Mouse (Mus musculus) midbrain, embryonic 14.5 days (tissue): Measurements from ENCODE around the gene Cnih1. TPM values are rescaled to one million over a fixed set of nuclear protein-coding genes. Genes with fewer than 3 reads are reported as not detected.

ENCODE experiments used
- ATAC-seq: fragments of 200-750 bp; cut with Nextera tagmentation; 2 replicates; pipeline ENCODE4 v1.8.0; 2017; ENCODE audit warnings: moderate number of reproducible peaks, moderate library complexity; ENCODE audit not compliant: low FRiP score, low TSS enrichment
- DNase-seq: peaks from one replicate; pipeline ENCODE4 v3.0.0-alpha.2; 2015
- H3K27ac ChIP-seq: fragments of 300-500 bp; sonication (generic); replicated peaks from 2 replicates; pipeline ENCODE4 v1.5.1; 2014; ENCODE audit warnings: mild to moderate bottlenecking, low read depth, low read length, moderate library complexity
- H3K27me3 ChIP-seq: fragments of 300-500 bp; sonication (generic); 2 replicates; pipeline ENCODE4 v1.6.1; 2014; ENCODE audit warnings: low read length, control low read depth, mixed read lengths; ENCODE audit not compliant: control insufficient read depth, insufficient read depth
- H3K36me3 ChIP-seq: fragments of 300-500 bp; sonication (generic); 2 replicates; pipeline ENCODE4 v1.6.1; 2014; ENCODE audit warnings: low read length, control low read depth; ENCODE audit not compliant: control insufficient read depth, insufficient read depth
- H3K4me1 ChIP-seq: fragments of 300-500 bp; sonication (generic); 2 replicates; pipeline ENCODE4 v1.6.1; 2014; ENCODE audit warnings: mild to moderate bottlenecking, antibody characterized with exemption, low read length, control low read depth; ENCODE audit not compliant: control insufficient read depth, insufficient read depth
- H3K4me2 ChIP-seq: fragments of 300-500 bp; sonication (generic); 2 replicates; pipeline ENCODE4 v1.6.1; 2014; ENCODE audit warnings: mild to moderate bottlenecking, low read length, moderate library complexity
- H3K4me3 ChIP-seq: fragments of 300-500 bp; sonication (generic); replicated peaks from 2 replicates; pipeline ENCODE4 v1.5.1; 2014; ENCODE audit warnings: low read depth, low read length
- H3K9ac ChIP-seq: fragments of 300-500 bp; sonication (generic); replicated peaks from 2 replicates; pipeline ENCODE4 v1.6.1; 2014; ENCODE audit warnings: mild to moderate bottlenecking, low read length, moderate library complexity
- H3K9me3 ChIP-seq: fragments of 300-500 bp; sonication (generic); 2 replicates; pipeline ENCODE4 v1.6.1; 2016; ENCODE audit warnings: low read length, control low read depth, mixed read lengths; ENCODE audit not compliant: control insufficient read depth
- WGBS: fragments of 180-500 bp; shearing (Covaris S2); extraction: QIAGEN DNeasy Blood & Tissue Kit; methylation state at CpG from one replicate; pipeline ENCODE4 v1.1.7; 2014; 5-methylcytosine and 5-hydroxymethylcytosine counted together
- polyA plus RNA-seq: library from polyadenylated mRNA; unstranded; fragments of >200 nt; fragmentation: Nextera tagmentation; extraction: Ambion mirVana; gene quantifications from 2 replicates; pipeline ENCODE4 v1.2.1, GENCODE M21; 2014

The Cnih1 gene
- 196 and 204 TPM in 2 replicates for polyA plus RNA-seq

DNA sequence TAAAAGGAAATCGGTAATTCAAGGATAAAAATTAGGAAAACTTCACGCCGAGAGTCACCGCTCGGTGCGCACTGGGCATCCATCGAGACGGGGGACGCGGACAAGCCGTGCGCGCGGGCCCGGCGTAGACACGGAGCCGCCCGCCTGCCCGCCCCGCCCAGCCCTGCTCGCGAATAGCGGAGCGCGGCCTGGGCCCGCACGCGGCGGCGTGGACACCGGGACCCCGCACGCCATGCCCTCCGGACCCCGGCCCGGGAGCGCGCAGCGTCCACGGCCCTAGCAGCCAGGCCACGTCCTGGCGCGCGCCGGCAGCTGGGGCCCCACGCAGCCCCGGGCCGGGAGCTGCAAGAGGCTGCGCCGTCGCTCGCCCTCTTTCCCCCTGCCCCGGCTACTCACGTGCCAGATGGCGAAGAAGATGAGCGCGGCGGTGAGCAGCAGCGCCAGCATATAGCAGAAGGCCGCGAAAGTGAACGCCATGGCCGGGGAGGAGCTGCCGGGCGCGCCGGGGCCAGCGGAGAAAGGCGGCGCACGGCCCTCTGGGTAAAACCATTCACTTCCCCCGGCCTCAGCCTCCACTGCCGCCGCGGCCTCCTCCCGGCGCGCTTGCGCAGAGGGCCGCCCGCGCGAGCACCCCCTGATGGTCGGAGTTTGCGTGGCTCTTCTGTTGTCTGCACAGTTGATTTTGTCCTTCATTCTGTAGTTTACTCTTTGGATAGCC, at the start of gene Cnih1:
TSS of gene Cnih1 (minus strand) at position 625 of the 718 bp plus-strand sequence.
- peak within 1 kb of the TSS; percentile 80 for H3K4me2 ChIP-seq
- WGBS, result under 1% methylated on average over 81 of the region's 86 CpGs
- peaks cover 7% of the 10 kb centered on the region; the same call in 1 of the 2 replicates for H3K36me3 ChIP-seq
- peaks cover 12% of the 10 kb centered on the region; the same call in 1 of the 2 replicates for H3K4me1 ChIP-seq
- H3K27ac ChIP-seq, result peak within 1 kb of the TSS; percentile 98
- DNase-seq, result peak; percentile 96
- peak within 1 kb of the TSS; percentile 95 for H3K4me3 ChIP-seq
- no peaks in the 10 kb centered on the region for H3K27me3 ChIP-seq
- H3K9me3 ChIP-seq, result no peaks in the 10 kb centered on the region
- H3K9ac ChIP-seq, result peak within 1 kb of the TSS; percentile 97
- ATAC-seq, result peak; percentile 96

DNA sequence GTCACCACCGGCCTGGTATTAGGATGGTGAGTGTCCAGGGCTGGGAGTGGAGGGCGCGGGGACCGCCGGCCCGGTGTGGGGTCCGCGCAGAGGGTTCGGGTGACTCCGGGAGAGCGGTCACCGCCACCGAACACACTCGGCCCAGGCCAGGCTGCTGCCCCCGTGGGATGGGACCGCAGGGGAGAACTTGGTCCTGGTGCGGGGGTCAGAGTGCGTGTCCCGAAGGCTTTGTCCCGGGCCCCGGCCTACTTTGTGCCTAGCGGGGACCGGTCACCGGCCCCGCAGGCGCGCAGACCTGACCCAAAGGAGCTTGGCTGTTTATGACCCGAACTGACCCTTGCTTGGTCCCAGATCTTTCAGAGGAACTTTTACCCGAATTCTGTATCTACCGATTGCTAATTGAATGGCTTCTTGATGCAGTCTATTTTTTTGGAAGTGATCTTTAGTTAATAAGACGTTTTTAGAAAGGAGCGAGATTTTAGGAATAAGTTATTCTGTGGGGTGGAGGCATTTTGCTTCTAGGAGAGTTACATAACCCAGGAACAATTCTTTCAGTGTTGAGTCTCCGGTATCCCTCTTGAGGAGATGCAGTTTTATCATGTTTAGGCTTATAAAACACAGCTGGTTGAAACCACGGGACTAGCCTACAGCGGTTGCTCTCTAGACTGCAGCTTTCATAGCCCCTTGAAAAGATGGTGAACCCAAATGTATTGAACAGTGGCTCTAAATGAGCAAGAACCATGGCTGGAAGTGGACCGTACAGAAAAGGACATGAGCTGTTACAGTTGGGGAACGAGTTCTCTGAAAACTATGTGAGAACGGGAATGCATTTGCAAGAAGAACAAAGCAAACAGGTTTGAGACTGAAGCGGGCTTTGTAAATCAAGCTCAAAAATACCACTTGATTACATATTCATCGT, 44.4 kb upstream of the Cnih1 start:
- H3K9ac ChIP-seq, result peak overlapping the region; percentile 73
- no peaks in the 10 kb centered on the region for H3K36me3 ChIP-seq
- H3K4me3 ChIP-seq, result peak overlapping the region; percentile 68
- no peaks in the 10 kb centered on the region for H3K27me3 ChIP-seq
- ATAC-seq (peak; percentile 72), DNase-seq (peak; percentile 40)
- peaks cover 4% of the 10 kb centered on the region for H3K4me1 ChIP-seq
- H3K27ac ChIP-seq, result no peak overlapping the region
- 9% methylated on average over 40 of the region's 40 CpGs for WGBS
- no peaks in the 10 kb centered on the region for H3K9me3 ChIP-seq
- H3K4me2 ChIP-seq, result peak overlapping the region; percentile 91

DNA sequence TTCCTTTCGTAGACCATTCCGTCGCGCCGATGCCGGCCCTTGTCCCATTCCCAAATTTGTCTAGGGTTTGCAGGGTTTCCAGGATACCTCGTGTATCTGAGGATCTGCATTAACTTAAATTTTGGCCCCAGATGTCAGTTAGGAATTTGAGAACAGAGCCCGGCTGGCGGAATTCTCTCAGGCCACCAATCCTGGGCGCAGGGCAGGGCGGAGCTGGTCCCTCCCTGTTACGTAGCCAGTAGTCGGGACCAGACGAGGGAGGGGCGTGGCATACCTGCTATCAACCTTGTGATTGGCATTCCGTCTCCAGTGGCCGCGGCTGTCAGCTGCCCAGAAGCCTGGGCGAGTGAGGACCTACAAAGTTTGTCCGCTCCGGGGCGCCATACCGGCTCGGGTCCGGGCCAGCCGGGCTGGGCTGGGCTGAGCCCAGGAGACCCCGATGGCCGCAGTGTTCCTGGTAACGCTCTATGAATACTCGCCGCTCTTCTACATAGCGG, 43.7 kb upstream of the Cnih1 start, which contains the start of gene Cgrrf1:
TSS of gene Cgrrf1 (plus strand) at position 289 of the 497 bp plus-strand sequence.
- Histone ChIP-seq H3K4me3 (peak within 1 kb of the TSS; percentile 68), H3K27ac (no peak within 1 kb of the TSS), H3K4me2 (peak within 1 kb of the TSS; percentile 91), H3K4me1 (peaks cover 4% of the 10 kb centered on the region), H3K27me3 (no peaks in the 10 kb centered on the region), H3K9ac (peak within 1 kb of the TSS; percentile 73), H3K36me3 (no peaks in the 10 kb centered on the region), H3K9me3 (no peaks in the 10 kb centered on the region)
- peak; percentile 93 for DNase-seq
- WGBS, result under 1% methylated on average over 32 of the region's 32 CpGs
- ATAC-seq, result peak; percentile 98

DNA sequence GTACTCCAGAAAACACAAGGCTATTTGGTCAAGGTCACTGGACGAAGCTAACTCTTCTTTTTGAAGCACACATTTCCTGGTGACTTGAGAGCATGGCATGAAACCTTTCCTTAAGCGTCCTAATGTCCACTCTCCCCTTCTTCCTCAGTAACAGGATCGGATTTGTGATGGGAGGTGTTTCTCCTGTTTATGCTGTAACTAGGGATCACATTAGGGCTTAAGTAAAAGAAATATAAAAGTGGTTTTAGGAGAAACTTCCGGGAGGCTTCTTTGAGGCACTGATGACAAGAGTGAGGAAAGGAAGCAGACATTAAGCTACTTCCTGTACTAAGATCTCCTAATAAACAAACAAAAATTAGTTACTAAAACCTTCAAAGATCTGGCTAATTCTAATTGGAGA, 43.1 kb upstream of the Cnih1 start:
- ATAC-seq (no peak), DNase-seq (peak; percentile 20)
- Histone ChIP-seq H3K27ac (no peak overlapping the region), H3K4me1 (peaks cover 4% of the 10 kb centered on the region), H3K27me3 (no peaks in the 10 kb centered on the region), H3K36me3 (no peaks in the 10 kb centered on the region), H3K9ac (peak overlapping the region; percentile 73), H3K9me3 (no peaks in the 10 kb centered on the region), H3K4me2 (peak overlapping the region; percentile 91), H3K4me3 (peak overlapping the region; percentile 68)
- 6% methylated on average over 4 of the region's 4 CpGs for WGBS

DNA sequence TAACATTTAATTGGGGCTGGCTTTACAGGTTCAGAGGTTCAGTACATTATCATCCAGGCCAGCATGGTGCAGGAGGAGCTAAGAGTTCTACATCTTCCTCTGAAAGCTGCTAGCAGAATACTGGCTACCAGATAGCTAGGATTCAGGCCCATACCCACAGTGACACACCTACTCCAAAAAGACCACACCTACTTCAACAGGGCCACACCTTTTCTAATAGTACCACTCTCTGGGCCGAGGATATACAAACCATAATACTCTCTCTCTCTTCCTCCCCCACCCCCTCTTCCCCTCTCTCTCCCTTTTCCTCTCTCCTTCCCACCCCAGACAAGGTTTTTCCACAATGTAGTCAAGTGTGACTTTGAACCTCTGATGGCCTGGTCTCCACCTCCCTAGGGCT, 39.2 kb upstream of the Cnih1 start:
- H3K9me3 ChIP-seq, result no peaks in the 10 kb centered on the region
- no peak overlapping the region for H3K9ac ChIP-seq
- WGBS, result 71% methylated on average over 1 of the region's 1 CpGs
- no peak for DNase-seq
- H3K4me2 ChIP-seq, result no peak overlapping the region
- no peak overlapping the region for H3K27ac ChIP-seq
- no peak for ATAC-seq
- no peaks in the 10 kb centered on the region for H3K36me3 ChIP-seq
- no peaks in the 10 kb centered on the region for H3K4me1 ChIP-seq
- no peak overlapping the region for H3K4me3 ChIP-seq
- no peaks in the 10 kb centered on the region for H3K27me3 ChIP-seq

DNA sequence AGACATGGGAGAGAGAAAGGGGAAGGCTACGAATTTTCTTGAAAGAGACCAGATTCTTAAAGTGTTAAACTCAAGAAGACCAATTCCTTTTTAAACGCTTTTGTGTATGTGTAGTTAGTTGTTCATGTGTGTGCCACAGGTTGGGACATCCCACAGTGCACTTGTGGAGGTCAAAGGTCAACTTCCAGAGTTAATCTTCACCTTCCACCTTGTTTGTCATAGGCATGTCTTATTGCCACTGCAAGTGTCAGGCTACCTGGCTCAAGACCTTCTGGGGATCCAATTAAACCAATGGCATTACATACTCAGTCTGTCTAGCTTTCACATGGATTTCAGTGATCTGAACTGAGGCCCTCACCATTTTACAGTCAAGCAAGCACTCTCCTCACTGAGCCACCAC, 35.8 kb upstream of the Cnih1 start:
- H3K9ac ChIP-seq, result no peak overlapping the region
- H3K36me3 ChIP-seq, result no peaks in the 10 kb centered on the region
- no peak for ATAC-seq
- H3K4me2 ChIP-seq, result no peak overlapping the region
- no peaks in the 10 kb centered on the region for H3K9me3 ChIP-seq
- peaks cover 15% of the 10 kb centered on the region for H3K4me1 ChIP-seq
- H3K4me3 ChIP-seq, result no peak overlapping the region
- 80% methylated on average over 2 of the region's 2 CpGs for WGBS
- no peak for DNase-seq
- H3K27ac ChIP-seq, result no peak overlapping the region
- H3K27me3 ChIP-seq, result no peaks in the 10 kb centered on the region

DNA sequence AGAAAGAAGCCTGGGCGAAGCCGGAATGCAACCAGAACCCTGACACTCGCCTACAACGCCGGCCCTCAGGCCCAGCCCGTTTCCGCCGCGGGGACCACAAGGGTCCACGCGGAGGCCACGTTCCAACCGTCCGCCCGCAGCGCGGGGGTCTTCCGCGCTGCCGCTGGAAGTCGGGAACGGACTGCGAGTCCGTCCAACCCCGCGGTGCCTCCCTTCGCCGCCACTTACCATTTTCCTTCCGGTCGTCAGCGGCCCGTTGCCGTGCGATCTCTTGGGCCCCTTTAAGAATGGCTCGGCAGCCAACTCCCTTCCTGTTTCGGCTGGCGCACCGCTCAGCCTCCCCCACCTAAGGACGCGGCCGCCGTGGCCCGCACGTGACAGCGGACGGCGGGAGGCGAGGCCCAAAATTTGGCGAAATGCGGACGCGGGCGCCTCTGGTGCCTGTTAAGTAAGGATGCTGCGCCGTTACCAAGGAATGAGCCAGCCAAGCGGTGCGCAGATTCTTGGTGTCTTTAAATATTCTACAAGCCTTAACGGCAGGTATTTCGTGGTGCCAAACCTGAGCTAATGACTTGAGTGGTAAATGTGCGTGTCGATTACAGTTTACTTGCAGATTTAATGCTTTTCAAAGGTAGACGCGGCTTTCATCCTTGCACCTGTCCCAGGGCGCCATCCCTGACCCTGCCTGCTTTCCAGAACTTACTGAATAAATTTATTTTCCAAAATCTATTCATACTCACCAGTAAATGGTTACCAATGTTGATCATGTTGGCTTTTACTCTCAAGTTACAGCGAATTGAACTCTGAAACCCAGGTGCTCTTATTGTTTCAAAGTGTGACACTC, 33.9 kb upstream of the Cnih1 start, which contains the start of gene Gmfb:
TSS of gene Gmfb (minus strand) at position 370 of the 844 bp plus-strand sequence.
- Histone ChIP-seq H3K4me2 (peak within 1 kb of the TSS; percentile 69), H3K4me3 (peak within 1 kb of the TSS; percentile 88), H3K4me1 (peaks cover 15% of the 10 kb centered on the region), H3K36me3 (peaks cover 4% of the 10 kb centered on the region; the same call in 1 of the 2 replicates), H3K9me3 (no peaks in the 10 kb centered on the region), H3K9ac (peak within 1 kb of the TSS; percentile 88), H3K27ac (peak within 1 kb of the TSS; percentile 83), H3K27me3 (no peaks in the 10 kb centered on the region)
- DNase-seq (peak; percentile 97), ATAC-seq (peak; percentile 98)
- WGBS, result under 1% methylated on average over 63 of the region's 65 CpGs
